Mouse (Mus musculus) bone marrow macrophage, adult 2 months (primary cell): ENCODE measurements around the gene Arhgap35.

ENCODE experiments used
- CTCF ChIP-seq: IDR thresholded peaks from 2 replicates; pipeline ENCODE4 v1.5.1; 2012; ENCODE audit warnings: low read depth, mild to moderate bottlenecking, low read length, moderate library complexity
- POLR2A ChIP-seq: IDR thresholded peaks from 2 replicates; pipeline ENCODE4 v1.6.1; 2012; ENCODE audit warnings: mild to moderate bottlenecking, low read depth, low read length, borderline replicate concordance

DNA sequence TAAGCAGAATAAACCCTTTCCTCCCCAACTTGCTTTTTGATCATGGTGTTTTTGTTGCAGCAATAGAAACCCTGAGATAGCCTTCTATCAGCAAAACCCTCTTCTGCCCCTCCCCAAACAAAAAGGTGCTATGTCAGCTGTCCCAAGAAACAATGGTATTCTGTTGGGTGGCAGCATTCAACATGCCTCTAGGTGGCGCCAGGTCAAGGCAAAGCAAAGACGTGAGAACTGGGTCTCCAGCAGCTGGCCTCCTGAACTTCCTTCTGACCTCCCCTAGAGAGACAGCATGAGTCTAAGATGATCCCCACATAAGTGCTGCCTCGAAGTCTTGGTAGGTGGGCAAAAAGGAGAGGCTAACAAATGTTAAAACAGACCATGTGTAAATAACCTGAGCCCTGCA is 107.5 kb downstream of the Arhgap35 start:
- TF ChIP-seq CTCF (peak; percentile 67), POLR2A (no peak)
